Mouse (Mus musculus): ENCODE results near the gene Tmem255a. TPM values are rescaled to one million over a fixed set of nuclear protein-coding genes. Genes with fewer than 3 reads are reported as not detected.
A peak's percentile ranks its signal among the peaks of the same experiment; 100 is the strongest.

The Tmem255a gene
- polyA plus RNA-seq (2015; fragmentation: Nextera tagmentation; extraction: Ambion mirVana), result 32.4 and 34.0 TPM in 2 replicates

DNA sequence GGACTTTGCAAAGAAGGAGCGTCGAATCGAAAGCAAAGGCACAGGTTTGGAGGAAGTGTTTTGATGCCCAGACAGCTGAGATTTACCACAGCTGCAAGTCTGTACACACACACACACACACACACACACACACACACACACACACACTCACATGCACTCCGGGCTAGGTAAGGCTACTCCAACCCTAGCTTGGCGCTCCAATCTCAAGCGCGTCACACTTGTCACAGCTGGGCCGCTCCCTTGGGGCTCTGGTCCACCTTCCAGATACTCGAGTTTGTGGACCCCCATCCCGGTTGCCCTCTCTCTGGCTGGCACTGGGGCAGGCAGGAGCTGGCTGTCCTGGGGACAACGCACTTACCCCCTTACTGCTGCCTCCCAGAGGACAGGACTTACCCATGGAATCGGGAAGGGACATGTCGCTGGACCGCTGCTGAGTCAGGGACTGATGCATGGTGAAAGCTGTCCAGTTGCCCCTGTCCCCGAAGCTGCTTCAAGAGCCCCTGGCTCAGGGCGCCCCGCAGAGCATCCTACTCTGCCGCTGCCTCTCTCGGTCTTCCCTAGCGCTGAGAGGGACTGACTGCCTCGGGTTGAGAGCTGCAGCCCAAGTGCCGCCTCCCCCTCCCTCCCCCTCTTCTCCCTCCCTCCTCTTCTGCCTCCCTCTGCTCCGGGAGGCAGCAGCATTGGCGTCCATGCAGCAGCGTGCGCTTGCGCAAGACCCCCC lies at the start of gene Tmem255a:
TSS of gene Tmem255a (minus strand) at position 589 of the 721 bp plus-strand sequence.
- Histone ChIP-seq H3K4me2 (replicated peaks) (peak within 1 kb of the TSS; percentile 76), H3K27me3 (peaks cover 20% of the 10 kb centered on the region; the same call in 1 of the 2 replicates)

DNA sequence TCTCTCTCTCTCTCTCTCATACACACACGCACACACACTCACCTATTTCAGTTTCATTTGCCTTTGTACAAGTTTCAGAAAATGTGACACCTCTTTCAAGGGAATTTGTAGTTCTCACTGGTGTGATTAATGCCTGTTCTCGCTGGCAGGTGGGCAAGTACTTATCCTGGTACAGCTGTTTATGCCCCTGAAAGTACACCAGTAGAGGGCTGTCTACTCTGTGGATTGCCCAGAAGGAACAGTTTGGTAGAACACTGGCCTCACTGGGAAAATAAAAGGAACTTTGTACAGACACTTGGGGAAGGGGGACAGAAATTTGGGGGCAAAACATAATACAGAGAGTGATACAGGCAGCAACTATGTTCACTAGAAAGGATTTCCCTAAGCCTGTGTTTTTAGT lies 7.4 kb upstream of the Tmem255a start:
- Histone ChIP-seq H3K36me3 (no peaks in the 10 kb centered on the region), H3K27ac (no peak overlapping the region), H3K4me1 (no peaks in the 10 kb centered on the region), H3K4me2 (replicated peaks) (no peak overlapping the region), H3K9ac (no peak overlapping the region), H3K27me3 (no peaks in the 10 kb centered on the region), H3K4me3 (no peak overlapping the region), H3K9me3 (no peaks in the 10 kb centered on the region)
- no peak for ATAC-seq (ENCODE audit: low FRiP score, low read depth)
- 26% methylated on average over 2 of the region's 2 CpGs for WGBS

More for the DNA sequence above, at the start of gene Tmem255a:
- H3K9ac ChIP-seq, result peak within 1 kb of the TSS; percentile 55
- 22% methylated on average over 23 of the region's 27 CpGs for WGBS
- no peaks in the 10 kb centered on the region for H3K36me3 ChIP-seq
- H3K4me3 ChIP-seq, result peak within 1 kb of the TSS; percentile 42
- no peak within 1 kb of the TSS for H3K27ac ChIP-seq
- H3K4me1 ChIP-seq, result no peaks in the 10 kb centered on the region
- ATAC-seq (ENCODE audit: low FRiP score, low read depth), result peak; percentile 76; the same call in 1 of the 2 replicates
- no peaks in the 10 kb centered on the region for H3K9me3 ChIP-seq

DNA sequence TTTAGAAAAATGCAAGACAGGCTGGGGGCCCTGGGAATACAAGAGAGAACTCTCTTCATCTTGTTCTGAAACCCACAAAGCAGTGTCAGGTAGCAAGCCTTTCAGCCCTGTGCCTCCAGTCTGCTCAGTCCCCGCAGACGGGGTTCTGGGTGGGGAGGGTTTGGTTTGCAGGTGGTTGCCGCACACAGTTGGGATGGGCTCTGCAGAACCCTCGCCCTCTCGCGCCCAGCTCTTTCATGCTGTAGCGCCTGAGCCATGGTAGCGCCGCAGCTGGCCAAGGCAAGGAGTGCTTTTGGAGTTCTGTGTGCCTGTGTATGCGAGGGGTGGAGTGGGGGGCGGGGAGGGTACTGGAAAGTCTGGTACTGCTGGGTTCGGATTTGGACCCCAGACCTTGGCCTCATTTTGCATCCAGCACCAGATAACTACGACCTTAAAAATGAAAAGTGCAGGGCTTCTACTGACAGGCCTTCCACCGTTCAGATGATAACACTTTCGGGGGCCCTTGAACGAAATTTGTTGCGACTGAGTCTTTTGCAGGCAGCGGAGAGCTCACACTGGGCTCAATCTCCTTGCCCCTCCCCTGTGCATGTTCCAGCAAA lies 1.8 kb downstream of the Tmem255a start:
- peaks cover 20% of the 10 kb centered on the region; the same call in 1 of the 2 replicates for H3K27me3 ChIP-seq
- H3K27ac ChIP-seq, result no peak overlapping the region
- WGBS, result 14% methylated on average over 17 of the region's 18 CpGs
- H3K36me3 ChIP-seq, result no peaks in the 10 kb centered on the region
- 0 out of 2 replicates have a peak, but pooled peaks have one; percentile 45 for ATAC-seq (ENCODE audit: low FRiP score, low read depth)
- peak overlapping the region; percentile 76 for H3K4me2 ChIP-seq (replicated peaks)
- H3K4me1 ChIP-seq, result no peaks in the 10 kb centered on the region
- H3K9me3 ChIP-seq, result no peaks in the 10 kb centered on the region
- H3K9ac ChIP-seq, result no peak overlapping the region
- H3K4me3 ChIP-seq, result peak overlapping the region; percentile 42

DNA sequence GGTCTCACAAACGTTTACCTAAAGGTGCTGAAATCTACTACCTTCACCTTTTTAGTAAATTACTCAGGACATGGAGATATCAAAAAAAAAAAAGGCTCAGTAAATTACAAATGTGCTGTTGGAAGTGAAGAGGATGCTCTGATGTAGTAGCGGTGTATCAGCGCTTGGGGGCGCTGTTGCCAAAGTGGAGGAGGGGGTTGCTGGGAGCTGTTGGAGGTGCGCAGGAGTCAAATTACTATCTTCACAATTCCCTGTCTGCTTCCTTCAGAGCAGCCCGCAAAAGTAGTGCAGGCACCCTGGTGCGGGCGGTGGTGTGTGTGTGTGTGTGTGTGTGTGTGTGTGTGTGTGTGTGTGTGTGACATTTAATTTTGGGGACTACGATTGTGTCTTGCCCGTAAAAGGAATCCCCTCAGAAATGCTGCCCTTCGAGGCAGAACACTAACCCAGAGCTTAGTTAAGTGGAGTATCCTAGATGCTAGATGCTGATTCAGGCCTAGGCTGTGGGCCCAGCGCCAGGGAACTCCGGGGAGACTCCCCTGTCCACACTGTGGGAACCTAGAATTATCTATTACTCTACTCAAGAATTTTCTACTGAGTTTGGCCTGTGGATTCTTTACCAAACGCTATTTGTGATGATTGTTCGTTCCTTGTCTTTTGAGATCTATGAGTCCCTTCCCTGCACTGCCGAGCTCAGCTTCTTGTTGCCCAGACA lies 2.4 kb downstream of the Tmem255a start:
- WGBS, result 15% methylated on average over 16 of the region's 16 CpGs
- no peaks in the 10 kb centered on the region for H3K9me3 ChIP-seq
- H3K4me2 ChIP-seq (replicated peaks), result peak overlapping the region; percentile 76
- no peaks in the 10 kb centered on the region for H3K36me3 ChIP-seq
- no peak overlapping the region for H3K9ac ChIP-seq
- peak overlapping the region; percentile 42 for H3K4me3 ChIP-seq
- peaks cover 20% of the 10 kb centered on the region; the same call in 1 of the 2 replicates for H3K27me3 ChIP-seq
- ATAC-seq (ENCODE audit: low FRiP score, low read depth), result no peak
- no peak overlapping the region for H3K27ac ChIP-seq
- no peaks in the 10 kb centered on the region for H3K4me1 ChIP-seq

DNA sequence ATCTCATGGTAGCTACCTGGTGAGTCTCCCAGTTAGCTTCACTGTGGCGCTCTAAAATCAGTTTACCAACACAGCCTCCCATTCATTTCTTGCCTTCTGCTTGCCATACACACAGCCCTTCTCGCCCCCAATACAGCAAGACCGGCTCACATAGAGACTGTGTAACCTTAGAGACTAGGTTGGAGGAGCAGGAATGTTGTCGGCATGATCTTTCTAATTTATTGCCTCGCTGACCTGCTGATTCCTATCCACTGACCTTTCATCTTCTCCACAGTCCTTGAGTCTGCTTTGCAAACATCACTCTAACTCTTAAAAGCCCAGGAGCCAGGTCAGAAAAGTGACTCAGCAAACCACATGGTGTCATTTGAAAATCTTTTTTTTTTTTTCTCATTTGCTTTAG lies 4.6 kb downstream of the Tmem255a start:
- peaks cover 20% of the 10 kb centered on the region; the same call in 1 of the 2 replicates for H3K27me3 ChIP-seq
- ATAC-seq (ENCODE audit: low FRiP score, low read depth), result no peak
- H3K4me2 ChIP-seq (replicated peaks), result no peak overlapping the region
- no peaks in the 10 kb centered on the region for H3K36me3 ChIP-seq
- no peak overlapping the region for H3K4me3 ChIP-seq
- H3K9ac ChIP-seq, result no peak overlapping the region
- no peak overlapping the region for H3K27ac ChIP-seq
- no peaks in the 10 kb centered on the region for H3K9me3 ChIP-seq
- H3K4me1 ChIP-seq, result no peaks in the 10 kb centered on the region
- 33% methylated on average over 5 of the region's 5 CpGs for WGBS

DNA sequence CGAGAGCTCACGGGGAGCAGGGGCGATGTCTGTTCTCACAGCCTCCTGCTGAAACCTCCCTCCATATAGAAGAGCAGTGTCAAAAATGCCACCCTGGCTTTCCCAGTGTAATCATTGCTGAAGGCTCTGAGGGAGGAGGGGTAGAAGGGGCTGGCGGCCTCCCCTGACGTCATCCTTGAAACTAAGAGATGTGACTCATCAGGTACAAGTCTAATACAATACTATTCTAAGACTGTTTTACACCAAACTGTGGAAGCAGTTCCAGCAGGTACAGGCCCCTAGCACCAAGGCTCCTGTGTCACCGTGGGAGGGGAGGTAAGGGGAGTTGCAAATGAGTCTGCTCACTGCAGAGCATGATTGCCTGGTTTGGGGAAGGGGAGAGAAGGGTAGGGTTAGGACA lies 5.1 kb downstream of the Tmem255a start:
- H3K4me3 ChIP-seq, result no peak overlapping the region
- H3K27ac ChIP-seq, result no peak overlapping the region
- peaks cover 20% of the 10 kb centered on the region; the same call in 1 of the 2 replicates for H3K27me3 ChIP-seq
- no peak overlapping the region for H3K4me2 ChIP-seq (replicated peaks)
- WGBS, result 34% methylated on average over 6 of the region's 6 CpGs
- H3K4me1 ChIP-seq, result no peaks in the 10 kb centered on the region
- H3K36me3 ChIP-seq, result no peaks in the 10 kb centered on the region
- H3K9ac ChIP-seq, result no peak overlapping the region
- ATAC-seq (ENCODE audit: low FRiP score, low read depth), result no peak
- H3K9me3 ChIP-seq, result no peaks in the 10 kb centered on the region

DNA sequence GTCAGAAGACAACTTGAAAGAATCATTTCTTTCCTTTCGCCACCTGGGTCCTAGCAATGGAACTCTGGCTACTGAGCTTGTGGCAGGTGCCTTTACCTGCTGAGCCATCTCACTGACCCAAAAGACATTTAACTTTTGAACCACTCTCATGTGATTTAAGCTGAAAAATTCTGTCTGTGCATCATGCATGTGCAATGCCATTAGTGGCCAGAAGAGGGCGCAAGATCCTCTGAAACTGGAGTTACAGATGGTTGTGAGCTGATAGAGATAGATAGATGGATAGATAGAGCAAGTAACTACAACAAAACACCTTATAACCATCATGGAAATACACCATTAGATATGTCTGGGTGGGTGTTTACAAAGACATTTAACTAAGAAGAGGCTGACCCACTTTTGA lies 14.5 kb downstream of the Tmem255a start:
- H3K4me2 ChIP-seq (replicated peaks), result no peak overlapping the region
- no peak overlapping the region for H3K9ac ChIP-seq
- H3K36me3 ChIP-seq, result no peaks in the 10 kb centered on the region
- WGBS, result 33% methylated on average over 2 of the region's 2 CpGs
- no peaks in the 10 kb centered on the region for H3K4me1 ChIP-seq
- no peaks in the 10 kb centered on the region for H3K9me3 ChIP-seq
- no peak for ATAC-seq (ENCODE audit: low FRiP score, low read depth)
- no peak overlapping the region for H3K27ac ChIP-seq
- H3K4me3 ChIP-seq, result no peak overlapping the region
- H3K27me3 ChIP-seq, result no peaks in the 10 kb centered on the region

DNA sequence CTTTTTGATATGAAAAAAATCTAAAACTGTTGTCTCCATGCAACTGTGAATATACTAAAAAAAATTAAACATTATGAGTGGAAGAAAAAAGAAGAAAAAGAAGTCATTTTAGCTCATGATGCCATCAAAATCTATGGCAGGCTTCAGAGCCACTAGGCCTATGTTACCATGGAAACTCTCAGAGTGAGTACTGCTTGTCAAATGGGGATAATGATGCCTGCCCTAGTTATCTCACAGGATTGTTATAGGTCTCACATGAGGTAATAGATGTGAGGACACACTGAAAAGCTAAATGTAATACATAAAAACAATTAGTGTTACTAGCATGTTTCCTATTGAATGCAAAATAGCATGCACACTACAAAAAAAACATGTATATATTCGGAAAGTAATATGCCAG lies 22.4 kb downstream of the Tmem255a start:
- ATAC-seq (ENCODE audit: low FRiP score, low read depth), result no peak
- no peaks in the 10 kb centered on the region for H3K36me3 ChIP-seq
- H3K27ac ChIP-seq, result no peak overlapping the region
- H3K9ac ChIP-seq, result no peak overlapping the region
- H3K27me3 ChIP-seq, result no peaks in the 10 kb centered on the region
- H3K4me1 ChIP-seq, result no peaks in the 10 kb centered on the region
- H3K9me3 ChIP-seq, result no peaks in the 10 kb centered on the region
- no peak overlapping the region for H3K4me3 ChIP-seq
- no peak overlapping the region for H3K4me2 ChIP-seq (replicated peaks)
- WGBS, result 93% methylated on average over 1 of the region's 1 CpGs

DNA sequence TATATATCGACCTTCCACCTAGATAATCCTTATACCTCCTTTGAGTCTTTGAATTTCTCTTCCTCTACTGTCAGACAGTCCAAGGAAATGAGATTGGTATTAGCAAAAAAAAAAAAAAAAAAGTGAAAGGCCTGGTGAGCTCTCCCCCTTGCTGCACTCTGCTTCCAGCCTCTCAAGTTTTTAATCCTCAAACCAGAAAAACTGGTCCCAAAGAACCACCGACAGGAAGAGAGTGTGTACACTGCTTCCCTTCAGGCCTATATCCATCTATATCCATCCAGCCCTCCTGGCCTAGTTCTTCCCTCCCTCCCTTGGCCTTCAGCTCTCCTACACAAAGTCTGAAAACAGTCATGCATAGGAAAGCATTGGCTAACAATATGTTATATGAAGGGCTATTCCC lies 29.5 kb downstream of the Tmem255a start:
- H3K9me3 ChIP-seq, result no peaks in the 10 kb centered on the region
- no peak overlapping the region for H3K27ac ChIP-seq
- H3K9ac ChIP-seq, result no peak overlapping the region
- no peaks in the 10 kb centered on the region for H3K27me3 ChIP-seq
- no peak overlapping the region for H3K4me3 ChIP-seq
- no peaks in the 10 kb centered on the region for H3K36me3 ChIP-seq
- no peak overlapping the region for H3K4me2 ChIP-seq (replicated peaks)
- no peaks in the 10 kb centered on the region for H3K4me1 ChIP-seq
- WGBS, result 59% methylated on average over 2 of the region's 2 CpGs
- no peak for ATAC-seq (ENCODE audit: low FRiP score, low read depth)

DNA sequence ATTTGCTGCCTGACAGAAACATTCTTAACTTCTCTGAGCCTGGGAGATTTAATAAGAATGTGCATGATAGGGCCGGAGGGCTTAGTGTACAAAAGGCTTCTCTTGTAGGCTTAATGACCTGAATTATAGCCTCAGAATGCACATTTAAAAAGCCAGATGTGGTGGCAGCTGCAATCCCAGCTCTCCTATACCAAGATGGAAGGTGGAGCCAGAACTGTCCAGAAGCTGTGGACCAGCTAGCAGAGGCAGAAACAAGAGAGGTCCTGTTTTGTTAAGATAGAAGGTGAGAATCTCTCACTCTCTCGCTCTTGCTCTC lies 34.6 kb downstream of the Tmem255a start:
- Histone ChIP-seq H3K4me2 (replicated peaks) (no peak overlapping the region), H3K36me3 (no peaks in the 10 kb centered on the region), H3K9ac (no peak overlapping the region), H3K4me1 (no peaks in the 10 kb centered on the region), H3K27ac (no peak overlapping the region), H3K27me3 (no peaks in the 10 kb centered on the region), H3K4me3 (no peak overlapping the region), H3K9me3 (no peaks in the 10 kb centered on the region)
- 47% methylated on average over 2 of the region's 2 CpGs for WGBS
- peak; percentile 83 for ATAC-seq (ENCODE audit: low FRiP score, low read depth)

DNA sequence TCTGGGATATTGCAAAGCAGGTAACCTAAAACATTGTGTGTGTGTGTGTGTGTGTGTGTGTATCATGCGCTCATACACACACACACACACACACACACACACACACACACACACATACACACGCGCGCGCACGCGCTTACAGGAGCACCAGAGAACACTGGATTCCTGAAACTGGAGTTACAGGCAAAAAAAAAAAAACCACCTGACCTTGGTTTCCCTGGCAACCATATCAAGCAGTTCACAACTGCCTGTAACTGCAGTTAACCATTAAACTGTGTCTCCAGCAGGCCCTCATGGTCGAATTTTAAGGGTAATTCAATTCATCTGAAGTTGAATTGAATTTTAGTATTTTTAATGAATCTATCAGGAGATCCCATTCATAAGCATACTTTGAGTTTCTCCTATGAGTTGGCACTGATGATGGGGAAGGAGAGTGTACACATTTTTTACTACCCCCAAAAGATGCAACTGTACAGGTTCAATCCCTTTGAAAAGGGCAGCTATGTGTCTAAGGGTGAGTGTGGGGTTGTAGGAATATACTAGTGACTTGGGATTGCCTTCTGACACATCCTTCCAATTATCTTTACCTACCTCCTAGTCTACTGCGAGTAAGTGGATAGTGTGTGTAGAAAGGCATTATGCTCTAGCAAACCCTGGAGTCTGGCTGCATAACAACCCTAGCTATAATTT lies 35.1 kb downstream of the Tmem255a start:
- Histone ChIP-seq H3K27ac (no peak overlapping the region), H3K4me1 (no peaks in the 10 kb centered on the region), H3K27me3 (no peaks in the 10 kb centered on the region), H3K36me3 (no peaks in the 10 kb centered on the region), H3K4me2 (replicated peaks) (no peak overlapping the region), H3K4me3 (no peak overlapping the region), H3K9ac (no peak overlapping the region), H3K9me3 (no peaks in the 10 kb centered on the region)
- no peak; the same call in 1 of the 2 replicates for ATAC-seq (ENCODE audit: low FRiP score, low read depth)
- WGBS, result 60% methylated on average over 9 of the region's 9 CpGs

DNA sequence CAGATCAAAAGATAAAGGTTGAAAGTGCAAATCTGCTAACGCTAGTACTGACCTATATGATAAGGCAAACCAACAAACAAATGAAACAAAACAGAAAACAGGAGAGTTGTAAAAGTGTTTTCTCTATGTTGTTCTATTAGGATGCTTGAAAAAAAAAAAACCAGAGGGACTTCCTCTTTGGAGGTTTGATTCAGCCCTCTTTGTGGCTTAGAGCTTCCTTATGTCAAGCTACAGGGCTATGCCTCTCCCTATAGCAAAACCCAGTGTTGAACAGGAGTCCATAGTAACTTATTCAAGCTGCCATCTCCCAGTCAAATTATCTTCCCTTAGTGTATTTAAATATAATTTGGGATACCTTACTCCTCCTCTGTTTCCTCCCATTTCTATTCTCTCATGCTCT lies 44.8 kb downstream of the Tmem255a start:
- Histone ChIP-seq H3K4me1 (no peaks in the 10 kb centered on the region), H3K36me3 (no peaks in the 10 kb centered on the region), H3K9me3 (no peaks in the 10 kb centered on the region), H3K4me2 (replicated peaks) (no peak overlapping the region), H3K27me3 (no peaks in the 10 kb centered on the region), H3K27ac (no peak overlapping the region), H3K4me3 (no peak overlapping the region), H3K9ac (no peak overlapping the region)
- no peak for ATAC-seq (ENCODE audit: low FRiP score, low read depth)
- 69% methylated on average over 1 of the region's 1 CpGs for WGBS

Measured in limb, embryonic 13.5 days (tissue).